Mouse (Mus musculus): ENCODE data around the gene Tm4sf1.

DNA sequence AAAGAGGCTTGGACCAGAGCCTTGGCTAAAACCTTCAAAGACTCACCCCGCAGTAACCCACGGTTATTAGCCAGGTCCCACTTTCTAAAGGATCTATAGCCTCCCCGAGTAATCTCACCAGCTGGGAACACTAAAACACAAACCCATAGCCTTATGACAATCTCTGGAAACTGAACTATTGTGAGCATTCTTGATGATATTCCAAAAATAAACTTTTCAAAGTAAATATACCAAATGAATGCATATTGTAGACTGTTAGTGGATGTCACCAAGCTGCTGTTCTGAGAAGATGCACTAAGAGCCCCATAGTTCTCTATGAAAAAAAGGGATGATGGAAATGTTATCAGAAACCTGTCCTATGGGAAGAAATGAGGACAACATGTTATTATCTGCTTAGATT, 25.0 kb downstream of the Tm4sf1 start:
- TF ChIP-seq POLR2A (IDR thresholded peaks at IDR 0.05; ENCODE audit: control insufficient read depth, extremely low read depth, insufficient read depth, low read length, poor library complexity) (no peak), CTCF (IDR thresholded peaks at IDR 0.05; ENCODE audit: borderline replicate concordance, control insufficient read depth, extremely low read depth, insufficient read depth, low read length, poor library complexity) (no peak)
